Mouse (Mus musculus) embryo, embryonic 10 days (tissue): ENCODE measurements around the gene Foxc2.

Source experiments
- DNase-seq: peaks from one replicate; pipeline ENCODE4 v3.0.0-alpha.2; 2015; ENCODE audit warnings: low spot score

Gene Foxc2

GRCm38 (mm10) chr8:121115948-121116347 lies at the start of gene Foxc2:
Gene Foxc2 (plus strand): TSS chr8:121116171.
- peak; percentile 96 for DNase-seq

DNA sequence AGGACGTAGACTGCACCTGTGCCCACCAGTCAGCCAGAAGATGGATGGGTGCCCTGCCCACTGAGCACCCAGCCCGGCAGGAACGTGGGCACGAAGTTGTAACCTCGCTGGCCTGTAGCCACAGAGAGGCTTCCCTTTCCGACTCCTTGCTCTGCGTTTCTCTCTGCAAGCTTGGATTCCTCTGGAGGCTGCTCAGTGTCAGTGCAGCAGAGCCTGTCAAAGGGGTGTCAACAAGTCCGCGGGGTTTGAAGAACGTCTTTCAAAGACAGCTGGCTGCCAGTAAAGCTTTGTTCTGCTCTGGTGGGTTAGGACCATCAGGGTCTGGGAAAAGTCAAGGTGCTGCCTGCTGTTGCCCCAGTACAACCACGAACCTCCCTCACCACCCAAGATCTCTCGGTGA lies 44.5 kb upstream of the Foxc2 start:
- peak; percentile 69 for DNase-seq

- DNase-seq = no peak
Measured at GRCm38 (mm10) chr8:121072406-121073130, 43.4 kb upstream of the Foxc2 start.

DNA sequence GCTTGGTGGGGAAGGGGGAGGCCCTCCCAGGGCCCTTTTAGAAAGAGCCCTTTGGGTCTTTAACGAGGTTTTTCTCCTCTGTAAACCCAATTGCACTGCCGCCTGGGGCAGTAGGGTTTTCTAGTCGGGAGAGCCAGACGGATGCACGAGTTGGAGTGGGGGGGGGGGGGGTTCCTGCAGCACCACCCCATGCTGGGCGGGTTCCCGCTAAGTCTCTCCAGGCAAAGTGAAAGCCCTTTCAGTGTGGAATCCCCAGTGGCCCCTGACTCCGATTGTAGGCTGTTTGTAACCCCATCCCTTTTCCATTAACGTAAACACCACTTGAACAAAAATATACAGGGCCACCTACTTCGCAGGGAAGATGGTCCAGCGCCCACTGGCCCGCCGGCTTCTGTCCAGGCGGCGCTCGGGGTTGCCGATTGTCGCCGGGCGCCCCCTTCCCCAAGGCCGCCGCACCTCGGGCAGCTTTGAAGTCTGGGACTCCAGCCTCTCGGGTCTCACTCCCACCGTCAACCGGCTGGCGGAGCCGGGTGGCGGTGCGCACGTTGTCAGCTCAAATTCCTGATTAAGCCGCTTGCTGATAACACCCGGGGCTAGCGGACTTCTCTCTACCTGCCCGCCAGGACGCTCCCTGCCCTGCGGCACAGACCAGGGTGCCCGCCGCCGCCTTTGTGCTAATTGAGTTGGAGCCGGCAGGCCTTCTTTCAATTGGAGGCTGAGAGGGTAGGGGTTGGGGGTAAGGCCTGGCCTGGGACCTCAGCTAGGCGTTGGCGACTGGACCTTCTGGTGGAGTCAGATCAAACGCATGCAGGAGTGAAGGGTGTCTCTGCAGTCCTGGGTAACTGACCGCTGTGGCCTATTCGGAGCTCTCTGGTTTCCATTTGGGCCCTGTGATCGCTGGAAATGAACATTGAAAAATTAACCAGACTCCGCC lies 42.5 kb upstream of the Foxc2 start:
- peak; percentile 35 for DNase-seq

GRCm38 (mm10) chr8:121074108-121074847 lies 41.7 kb upstream of the Foxc2 start:
- no peak for DNase-seq

GRCm38 (mm10) chr8:121074848-121075145 lies 41.2 kb upstream of the Foxc2 start:
- no peak for DNase-seq

DNA sequence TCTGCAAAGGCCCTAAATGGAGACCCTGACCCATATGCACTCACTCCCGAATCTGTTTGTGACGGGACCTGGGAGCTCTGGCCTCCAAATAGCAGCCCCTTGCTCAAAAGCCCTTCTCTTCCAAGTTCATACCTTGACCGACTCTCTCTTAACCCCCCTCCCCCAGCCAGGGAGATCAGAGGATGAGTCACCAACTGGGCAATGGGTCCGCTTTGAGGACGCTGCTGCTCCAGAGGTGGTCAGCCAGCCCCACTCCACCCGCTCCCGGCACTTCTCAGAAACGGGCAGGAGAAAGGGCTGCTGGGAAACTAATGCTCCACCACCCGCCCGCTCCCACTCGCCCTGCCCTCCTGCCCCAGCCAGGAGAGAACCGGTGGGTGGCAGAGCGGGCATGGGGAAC lies 40.0 kb upstream of the Foxc2 start:
- DNase-seq = no peak

- DNase-seq = no peak
Measured at GRCm38 (mm10) chr8:121076555-121076954, 39.4 kb upstream of the Foxc2 start.

- DNase-seq = no peak
Measured at GRCm38 (mm10) chr8:121078721-121079120, 37.2 kb upstream of the Foxc2 start.

DNA sequence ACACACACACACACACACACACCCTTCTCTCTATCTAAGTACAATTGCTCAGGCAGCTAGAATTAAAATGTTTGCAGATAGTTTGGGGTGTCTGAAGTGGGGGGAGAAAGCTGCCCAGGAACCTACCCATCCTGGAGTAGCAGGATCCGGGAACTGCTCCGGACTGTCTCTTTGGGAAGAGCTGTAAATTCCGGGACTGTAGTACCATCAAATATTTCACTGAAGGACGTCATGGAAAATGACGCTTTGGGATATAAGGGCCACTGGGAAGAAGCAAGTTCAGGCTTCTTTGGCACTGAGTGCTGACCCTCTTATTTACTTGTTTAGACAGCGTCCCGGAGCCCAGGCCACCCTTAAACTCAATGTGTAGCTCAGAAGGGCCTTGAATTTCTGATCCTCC lies 36.8 kb upstream of the Foxc2 start:
- no peak for DNase-seq

DNA sequence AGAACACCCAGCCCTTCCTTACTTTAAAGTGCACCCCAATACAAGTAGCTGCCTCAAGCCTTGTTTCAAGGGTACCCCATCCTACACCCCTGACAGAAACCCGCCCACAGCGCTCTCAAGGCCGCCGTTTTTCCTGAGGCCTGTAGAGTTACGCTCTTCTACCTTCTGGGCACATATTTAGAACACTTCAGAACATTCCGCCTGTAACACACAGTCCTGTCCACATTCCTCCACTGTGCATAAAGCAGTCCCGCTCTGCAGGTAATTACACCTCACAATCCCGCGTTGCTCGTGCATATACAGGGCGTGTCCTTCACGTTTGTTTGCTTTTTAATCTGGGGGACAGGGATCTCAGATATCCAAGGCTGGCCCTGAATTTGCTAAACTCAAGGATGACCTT lies 36.0 kb upstream of the Foxc2 start:
- no peak for DNase-seq

DNA sequence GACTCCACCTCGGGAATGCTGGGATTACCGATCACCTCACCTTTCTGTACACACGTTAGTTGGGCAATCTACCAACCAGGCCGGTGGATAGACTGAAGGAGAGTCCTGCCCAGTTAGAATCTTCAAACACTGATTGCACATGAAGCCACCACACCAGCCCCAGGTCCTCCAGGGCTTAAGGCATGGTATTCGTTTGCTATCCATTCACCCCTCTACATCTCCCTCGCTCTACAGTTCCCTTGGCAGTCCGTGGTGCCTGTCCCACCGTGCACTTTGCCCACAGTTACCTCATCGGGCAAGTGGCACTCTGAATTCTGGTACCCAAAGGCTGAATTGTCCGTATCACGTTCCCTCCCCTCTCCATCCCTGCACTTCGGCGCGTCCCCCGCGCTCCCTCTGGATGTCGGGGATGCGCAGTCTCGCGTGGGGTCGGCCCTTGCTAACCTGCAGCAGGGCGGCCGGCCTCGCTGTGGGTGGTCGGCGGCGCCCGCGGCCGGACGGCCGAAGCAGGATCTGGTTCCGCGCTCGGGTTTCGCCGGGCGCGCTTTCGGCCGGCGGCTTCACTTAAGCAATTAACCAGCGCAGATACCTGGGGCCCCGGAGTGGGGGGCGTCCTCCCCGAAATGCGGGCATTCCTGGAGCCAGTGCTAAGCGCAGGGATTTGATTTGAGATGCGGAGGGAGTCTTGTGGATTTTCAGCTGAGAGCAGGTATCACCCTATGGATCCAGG lies 35.4 kb upstream of the Foxc2 start:
- DNase-seq = no peak

- no peak for DNase-seq
Measured at GRCm38 (mm10) chr8:121081398-121081797, 34.6 kb upstream of the Foxc2 start.

GRCm38 (mm10) chr8:121082218-121083092 lies 33.5 kb upstream of the Foxc2 start:
- peak; percentile 38 for DNase-seq

GRCm38 (mm10) chr8:121083093-121083935 lies 32.7 kb upstream of the Foxc2 start:
- DNase-seq = peak; percentile 74

- DNase-seq = no peak
Measured at GRCm38 (mm10) chr8:121083936-121084209, 32.1 kb upstream of the Foxc2 start.

GRCm38 (mm10) chr8:121084210-121084951 lies 31.6 kb upstream of the Foxc2 start, which contains the start of gene Foxf1:
Gene Foxf1 (plus strand): TSS chr8:121084386.
- DNase-seq = peak; percentile 69

GRCm38 (mm10) chr8:121085011-121085410 lies 31.0 kb upstream of the Foxc2 start:
- no peak for DNase-seq

GRCm38 (mm10) chr8:121085561-121085960 lies 30.4 kb upstream of the Foxc2 start:
- DNase-seq = no peak
